Mouse (Mus musculus): ENCODE measurements around the gene Zfp169. TPM values are rescaled to one million over a fixed set of nuclear protein-coding genes. Genes with fewer than 3 reads are reported as not detected.

Zfp169 gene
- total and polyA plus RNA-seq, 2 experiments from 2014 or later: 2.2 to 46.7 TPM

GRCm38 (mm10) chr13:48552181-48553090 lies 39.2 kb upstream of the Zfp169 start:
- Histone ChIP-seq H3K27me3 (ENCODE audit: insufficient read depth, low read length) (no peaks in the 10 kb centered on the region), H3K4me3 (ENCODE audit: low read depth, low read length) (no peak overlapping the region), H3K4me1 (ENCODE audit: insufficient read depth, low read length) (no peaks in the 10 kb centered on the region), H3K9ac (replicated peaks; ENCODE audit: low read length, poor library complexity, severe bottlenecking) (0 out of 2 replicates have a peak overlapping the region, but pooled peaks have one; percentile 9), H3K4me2 (ENCODE audit: low read depth, low read length, poor library complexity, severe bottlenecking) (peak overlapping the region; percentile 19; the same call in 1 of the 2 replicates), H3K27ac (ENCODE audit: low read depth, low read length) (peak overlapping the region; percentile 77), H3K9me3 (ENCODE audit: low read length) (no peaks in the 10 kb centered on the region), H3K36me3 (ENCODE audit: insufficient read depth, low read length) (no peaks in the 10 kb centered on the region)
- peak; percentile 71 for ATAC-seq (ENCODE audit: low FRiP score)
- DNase-seq (ENCODE audit: low spot score): peak; percentile 93
- 56% methylated on average over 21 of the region's 21 CpGs for WGBS
- TF ChIP-seq CTCF (IDR thresholded peaks at IDR 0.05): no peak

- H3K4me2 ChIP-seq (ENCODE audit: low read depth, low read length, poor library complexity, severe bottlenecking): no peak overlapping the region
- DNase-seq (ENCODE audit: low spot score) (no peak), ATAC-seq (ENCODE audit: low FRiP score) (no peak)
- no peak overlapping the region for H3K9ac ChIP-seq (replicated peaks; ENCODE audit: low read length, poor library complexity, severe bottlenecking)
- WGBS: 91% methylated on average over 5 of the region's 5 CpGs
- H3K4me3 ChIP-seq (ENCODE audit: low read depth, low read length): no peak overlapping the region
- peaks cover 8% of the 10 kb centered on the region; the same call in 1 of the 2 replicates for H3K4me1 ChIP-seq (ENCODE audit: insufficient read depth, low read length)
- H3K9me3 ChIP-seq (ENCODE audit: low read length): no peaks in the 10 kb centered on the region
- no peaks in the 10 kb centered on the region for H3K36me3 ChIP-seq (ENCODE audit: insufficient read depth, low read length)
- no peak overlapping the region for H3K27ac ChIP-seq (ENCODE audit: low read depth, low read length)
- TF ChIP-seq CTCF (IDR thresholded peaks at IDR 0.05): no peak
- no peaks in the 10 kb centered on the region for H3K27me3 ChIP-seq (ENCODE audit: insufficient read depth, low read length)
These were observed 35.0 kb upstream of the Zfp169 start for GRCm38 (mm10) chr13:48548296-48548695.

- ATAC-seq (ENCODE audit: low FRiP score): no peak
- Histone ChIP-seq H3K9ac (replicated peaks; ENCODE audit: low read length, poor library complexity, severe bottlenecking) (no peak overlapping the region), H3K4me3 (ENCODE audit: low read depth, low read length) (no peak overlapping the region), H3K4me2 (ENCODE audit: low read depth, low read length, poor library complexity, severe bottlenecking) (no peak overlapping the region), H3K27ac (ENCODE audit: low read depth, low read length) (no peak overlapping the region), H3K4me1 (ENCODE audit: insufficient read depth, low read length) (peaks cover 8% of the 10 kb centered on the region; the same call in 1 of the 2 replicates), H3K27me3 (ENCODE audit: insufficient read depth, low read length) (no peaks in the 10 kb centered on the region), H3K9me3 (ENCODE audit: low read length) (no peaks in the 10 kb centered on the region), H3K36me3 (ENCODE audit: insufficient read depth, low read length) (no peaks in the 10 kb centered on the region)
- no peak for TF ChIP-seq CTCF (IDR thresholded peaks at IDR 0.05)
- 95% methylated on average over 6 of the region's 6 CpGs for WGBS
- DNase-seq (ENCODE audit: low spot score): no peak
These were observed 34.4 kb upstream of the Zfp169 start for GRCm38 (mm10) chr13:48547623-48548022.

GRCm38 (mm10) chr13:48546330-48546917 lies 33.2 kb upstream of the Zfp169 start:
- Histone ChIP-seq H3K9me3 (ENCODE audit: low read length) (no peaks in the 10 kb centered on the region), H3K4me2 (ENCODE audit: low read depth, low read length, poor library complexity, severe bottlenecking) (peak overlapping the region; percentile 55), H3K27ac (ENCODE audit: low read depth, low read length) (peak overlapping the region; percentile 100), H3K4me3 (ENCODE audit: low read depth, low read length) (peak overlapping the region; percentile 94), H3K9ac (replicated peaks; ENCODE audit: low read length, poor library complexity, severe bottlenecking) (peak overlapping the region; percentile 99), H3K36me3 (ENCODE audit: insufficient read depth, low read length) (no peaks in the 10 kb centered on the region), H3K4me1 (ENCODE audit: insufficient read depth, low read length) (peaks cover 8% of the 10 kb centered on the region; the same call in 1 of the 2 replicates), H3K27me3 (ENCODE audit: insufficient read depth, low read length) (no peaks in the 10 kb centered on the region)
- ATAC-seq (ENCODE audit: low FRiP score): peak; percentile 99
- peak; percentile 99 for DNase-seq (ENCODE audit: low spot score)
- under 1% methylated on average over 52 of the region's 72 CpGs for WGBS
- peak; percentile 39 for TF ChIP-seq CTCF (IDR thresholded peaks at IDR 0.05)

- Histone ChIP-seq H3K27ac (ENCODE audit: low read depth, low read length) (peak overlapping the region; percentile 100), H3K4me1 (ENCODE audit: insufficient read depth, low read length) (peaks cover 8% of the 10 kb centered on the region; the same call in 1 of the 2 replicates), H3K4me3 (ENCODE audit: low read depth, low read length) (peak overlapping the region; percentile 94), H3K9ac (replicated peaks; ENCODE audit: low read length, poor library complexity, severe bottlenecking) (peak overlapping the region; percentile 99), H3K9me3 (ENCODE audit: low read length) (no peaks in the 10 kb centered on the region), H3K36me3 (ENCODE audit: insufficient read depth, low read length) (no peaks in the 10 kb centered on the region), H3K27me3 (ENCODE audit: insufficient read depth, low read length) (no peaks in the 10 kb centered on the region), H3K4me2 (ENCODE audit: low read depth, low read length, poor library complexity, severe bottlenecking) (peak overlapping the region; percentile 60)
- DNase-seq (ENCODE audit: low spot score) (peak; percentile 99), ATAC-seq (ENCODE audit: low FRiP score) (peak; percentile 90)
- TF ChIP-seq CTCF (IDR thresholded peaks at IDR 0.05): no peak
- under 1% methylated on average over 55 of the region's 72 CpGs for WGBS
These were observed 32.4 kb upstream of the Zfp169 start for GRCm38 (mm10) chr13:48545476-48546281.

All from midbrain, postnatal 0 days (tissue).